Mouse (Mus musculus) erythroblast, embryonic 14.5 days (primary cell): Measurements from ENCODE around the gene Lcmt2. TPM values are rescaled to one million over a fixed set of nuclear protein-coding genes. Genes with fewer than 3 reads are reported as not detected.

ENCODE experiments used
- H3K27me3 ChIP-seq: 2 replicates; pipeline ENCODE4 v1.6.1; 2012; ENCODE audit warnings: inconsistent platforms; ENCODE audit not compliant: control insufficient read depth
- H3K36me3 ChIP-seq: 2 replicates; pipeline ENCODE4 v1.6.1; 2012; ENCODE audit warnings: mild to moderate bottlenecking, inconsistent platforms; ENCODE audit not compliant: control insufficient read depth
- H3K4me1 ChIP-seq: 2 replicates; pipeline ENCODE4 v1.6.1; 2012; ENCODE audit warnings: inconsistent platforms; ENCODE audit not compliant: control insufficient read depth
- H3K4me3 ChIP-seq: replicated peaks from 2 replicates; pipeline ENCODE3; 2012; ENCODE audit warnings: moderate library complexity, mild to moderate bottlenecking, inconsistent platforms
- H3K9me3 ChIP-seq: 2 replicates; pipeline ENCODE4 v1.6.1; 2012; ENCODE audit warnings: low read length, inconsistent platforms, mixed read lengths; ENCODE audit not compliant: control insufficient read depth
- GATA1 ChIP-seq: IDR thresholded peaks from 2 replicates; pipeline ENCODE4 v1.6.1; 2012; ENCODE audit warnings: low read length, inconsistent platforms, mixed read lengths
- TAL1 ChIP-seq: IDR thresholded peaks from 3 replicates; pipeline ENCODE4 v1.6.1; 2012; ENCODE audit warnings: low read length, inconsistent platforms, mixed read lengths
- polyA plus RNA-seq: library from polyadenylated mRNA; stranded (reverse); fragments of >175 nt; gene quantifications from 2 replicates; pipeline ENCODE4 v1.2.3, GENCODE M21; 2012

Gene Lcmt2
- 0.27 and 0.32 TPM in 2 replicates for polyA plus RNA-seq

DNA sequence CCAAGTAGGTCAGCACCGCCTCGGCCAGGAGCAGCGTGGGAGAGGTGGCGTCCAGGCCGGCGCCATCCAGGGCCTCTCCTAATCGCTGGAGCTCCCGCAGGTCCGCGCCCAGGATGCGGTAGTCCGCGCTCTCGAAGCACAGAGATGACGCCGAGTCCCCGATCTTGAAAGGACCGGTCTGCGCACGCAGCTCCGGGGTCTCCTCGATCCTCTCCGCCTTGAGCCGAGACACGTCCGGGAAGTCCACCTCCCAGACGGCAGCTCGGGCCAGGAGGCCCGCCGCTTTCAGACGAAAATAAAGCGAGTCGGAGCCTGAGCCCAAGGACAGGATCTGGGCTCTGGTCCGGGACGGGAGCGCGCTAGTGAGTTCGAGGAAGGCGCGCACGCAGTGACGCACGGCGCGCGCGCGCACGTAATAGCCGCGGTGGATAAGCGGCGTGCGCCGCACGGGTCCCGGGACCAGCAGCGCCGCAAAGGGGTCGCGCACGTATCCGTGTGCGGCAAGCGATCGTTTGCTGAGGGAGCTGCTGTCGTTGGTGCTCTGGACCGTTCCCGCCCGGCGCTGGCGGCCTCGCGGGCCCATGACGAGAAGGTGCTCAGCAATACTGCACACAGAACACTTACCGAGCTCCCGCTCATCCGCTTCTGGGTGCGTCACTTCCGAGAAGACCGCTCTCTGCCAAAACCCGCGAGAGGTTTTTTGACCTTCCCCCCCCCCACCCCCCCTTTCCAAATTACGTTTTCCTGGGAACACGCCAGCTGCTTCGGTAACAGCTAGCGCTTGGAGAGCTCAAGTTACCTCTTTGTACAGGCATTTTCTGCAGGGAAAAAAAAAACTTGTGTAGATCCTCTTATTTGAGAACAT lies at the start of gene Lcmt2, which contains the start of gene Adal:
Lcmt2 (minus strand) TSS at position 636 of the 865 bp plus-strand sequence.
Adal (plus strand) TSS at position 411 of the 865 bp plus-strand sequence.
- H3K36me3 ChIP-seq: peaks cover 45% of the 10 kb centered on the region
- no peak for TF ChIP-seq GATA1
- TF ChIP-seq TAL1: no peak
- peaks cover under 1% of the 10 kb centered on the region; the same call in 1 of the 2 replicates for H3K9me3 ChIP-seq
- peaks cover 40% of the 10 kb centered on the region for H3K4me1 ChIP-seq
- peak within 1 kb of the TSS; percentile 100 for H3K4me3 ChIP-seq
- no peaks in the 10 kb centered on the region for H3K27me3 ChIP-seq

DNA sequence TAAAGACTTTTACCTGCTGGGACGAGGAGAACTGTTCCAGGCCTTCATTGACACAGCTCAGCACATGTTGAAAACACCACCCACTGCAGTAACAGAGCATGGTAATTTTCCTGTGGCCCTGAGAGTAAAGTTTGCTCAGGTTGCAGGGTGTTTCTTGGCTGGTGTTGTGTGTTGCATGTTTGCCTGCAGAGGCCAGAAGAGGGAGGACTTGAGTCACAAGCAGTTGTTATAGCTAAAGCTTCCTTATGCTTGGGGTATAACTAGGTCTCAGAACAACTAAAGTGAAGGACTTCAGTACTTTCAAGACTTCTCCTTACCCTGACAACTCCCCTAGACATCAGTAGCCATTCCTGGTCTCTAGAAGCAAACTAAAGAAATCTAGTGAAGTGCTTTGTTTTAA lies 48.1 kb upstream of the Lcmt2 start:
- no peaks in the 10 kb centered on the region for H3K4me1 ChIP-seq
- TF ChIP-seq TAL1: no peak
- no peak for TF ChIP-seq GATA1
- H3K9me3 ChIP-seq: no peaks in the 10 kb centered on the region
- H3K36me3 ChIP-seq: peaks cover 99% of the 10 kb centered on the region
- no peaks in the 10 kb centered on the region for H3K27me3 ChIP-seq
- no peak overlapping the region for H3K4me3 ChIP-seq

DNA sequence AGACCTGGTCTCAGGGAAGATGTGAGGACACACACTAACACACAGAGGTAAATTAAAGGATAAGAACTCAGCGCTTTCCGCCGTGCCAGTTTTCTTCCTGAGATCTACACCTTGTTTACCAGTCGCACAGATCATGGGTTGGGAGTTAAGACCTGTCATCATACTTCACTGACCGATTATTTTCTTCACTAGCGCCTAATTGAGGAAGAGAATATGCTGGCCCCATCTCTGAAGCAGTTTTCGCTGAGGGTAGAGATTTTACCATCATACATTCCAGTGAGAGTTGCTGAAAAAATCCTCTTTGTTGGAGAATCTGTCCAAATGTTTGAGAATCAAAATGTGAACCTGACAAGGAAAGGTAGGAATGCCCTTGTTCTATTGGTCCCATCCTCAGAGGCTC lies 43.7 kb upstream of the Lcmt2 start:
- Histone ChIP-seq H3K36me3 (peaks cover 96% of the 10 kb centered on the region), H3K27me3 (no peaks in the 10 kb centered on the region), H3K9me3 (no peaks in the 10 kb centered on the region), H3K4me1 (no peaks in the 10 kb centered on the region), H3K4me3 (no peak overlapping the region)
- TF ChIP-seq TAL1: no peak
- no peak for TF ChIP-seq GATA1

DNA sequence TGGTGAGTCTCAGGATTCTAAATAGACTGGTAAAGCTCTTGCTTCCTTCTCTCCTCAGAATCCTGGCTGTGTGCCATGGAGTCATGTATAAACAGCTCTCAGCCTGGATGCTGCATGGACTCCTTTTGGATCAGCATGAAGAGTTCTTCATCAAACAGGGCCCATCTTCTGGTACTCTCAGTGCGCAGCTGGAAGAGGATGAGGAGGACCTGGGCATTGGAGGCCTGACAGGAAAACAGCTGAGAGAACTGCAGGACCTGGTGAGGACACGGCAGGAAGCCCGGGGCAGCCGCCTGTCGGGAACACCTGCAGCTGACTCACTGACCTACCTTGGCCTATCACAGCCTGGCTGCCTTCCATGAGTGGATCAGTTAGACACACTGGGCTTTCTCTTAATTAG lies 43.0 kb upstream of the Lcmt2 start:
- H3K9me3 ChIP-seq: no peaks in the 10 kb centered on the region
- no peak overlapping the region for H3K4me3 ChIP-seq
- peaks cover 96% of the 10 kb centered on the region for H3K36me3 ChIP-seq
- TF ChIP-seq TAL1 (no peak), GATA1 (no peak)
- H3K4me1 ChIP-seq: no peaks in the 10 kb centered on the region
- no peaks in the 10 kb centered on the region for H3K27me3 ChIP-seq

DNA sequence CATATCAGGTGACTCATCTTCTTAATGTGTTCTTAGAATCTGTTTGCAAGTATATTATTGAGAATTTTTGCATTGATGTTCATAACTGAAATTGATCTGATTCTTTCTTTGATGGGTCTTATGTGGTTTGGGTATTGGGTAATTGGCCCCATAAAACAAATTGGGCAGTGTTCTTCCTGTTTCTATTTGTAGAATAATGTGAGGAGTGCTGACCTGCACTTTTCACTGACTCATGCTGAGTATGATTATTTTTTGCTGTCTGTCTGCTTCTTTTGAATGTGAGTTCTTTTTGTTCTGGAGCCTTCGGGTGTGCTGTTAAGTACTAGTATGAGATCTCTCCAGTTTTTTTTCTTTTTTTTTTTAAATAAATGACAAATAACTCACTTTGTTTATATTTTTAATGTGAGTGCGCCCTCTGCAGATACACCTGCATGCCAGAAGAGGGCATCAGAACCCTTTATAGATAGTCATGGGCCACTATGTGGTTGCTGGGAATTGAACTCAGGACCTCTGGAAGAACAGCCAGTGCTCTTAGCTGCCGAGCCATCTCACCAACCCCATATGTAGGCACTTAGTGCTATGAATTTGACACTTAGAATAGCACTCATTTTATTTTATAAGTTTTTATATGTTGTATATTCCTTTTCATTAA lies 38.5 kb upstream of the Lcmt2 start:
- H3K36me3 ChIP-seq: peaks cover 96% of the 10 kb centered on the region
- TF ChIP-seq GATA1 (no peak), TAL1 (no peak)
- no peaks in the 10 kb centered on the region for H3K4me1 ChIP-seq
- H3K27me3 ChIP-seq: no peaks in the 10 kb centered on the region
- no peak overlapping the region for H3K4me3 ChIP-seq
- H3K9me3 ChIP-seq: no peaks in the 10 kb centered on the region

DNA sequence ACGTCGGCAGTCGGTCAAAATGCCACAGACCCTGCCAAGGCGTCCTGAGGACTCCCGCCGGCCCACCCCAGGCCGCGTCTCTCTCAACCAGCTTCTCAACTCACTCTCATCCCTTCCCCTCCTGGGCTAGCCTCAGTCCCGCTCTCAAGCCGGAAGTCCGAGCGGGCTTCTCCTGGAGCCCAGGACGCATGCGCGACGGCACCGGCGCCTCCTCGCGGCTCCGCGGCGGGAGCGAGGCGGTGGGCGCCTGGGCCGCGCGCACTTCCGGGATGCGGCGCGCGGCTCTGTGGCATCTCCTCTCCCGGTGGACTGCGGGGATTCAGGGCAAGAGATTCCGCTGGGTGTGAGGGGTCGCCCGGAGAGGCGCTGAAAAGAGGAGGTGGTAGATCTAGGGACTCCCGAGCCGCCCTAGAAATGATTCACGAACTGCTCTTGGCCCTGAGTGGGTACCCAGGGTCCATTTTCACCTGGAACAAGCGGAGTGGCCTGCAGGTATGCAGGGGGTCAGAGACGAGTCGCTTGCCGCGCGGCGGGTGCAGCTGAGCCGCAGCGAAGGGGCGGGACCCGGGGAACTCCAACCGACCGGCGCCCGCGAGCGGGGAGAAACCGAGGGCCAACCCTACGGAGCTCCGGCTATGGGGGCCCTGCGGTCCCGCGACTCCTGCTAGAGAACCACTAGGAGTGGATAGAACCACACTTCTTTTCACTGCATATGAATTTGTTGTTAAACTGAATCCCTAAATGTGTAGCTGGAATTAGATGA lies 30.7 kb upstream of the Lcmt2 start, which contains the start of gene Zscan29:
Zscan29 (minus strand) TSS at position 146 of the 763 bp plus-strand sequence.
- H3K9me3 ChIP-seq: no peaks in the 10 kb centered on the region
- H3K4me1 ChIP-seq: peaks cover 35% of the 10 kb centered on the region
- no peaks in the 10 kb centered on the region for H3K27me3 ChIP-seq
- TF ChIP-seq TAL1: no peak
- no peak for TF ChIP-seq GATA1
- peak within 1 kb of the TSS; percentile 85 for H3K4me3 ChIP-seq
- H3K36me3 ChIP-seq: peaks cover 54% of the 10 kb centered on the region

GRCm38 (mm10) chr2:121170481-121170971 lies 30.1 kb upstream of the Lcmt2 start, which contains the start of gene Tubgcp4:
Gene Tubgcp4 (plus strand): TSS chr2:121170654.
- H3K9me3 ChIP-seq: no peaks in the 10 kb centered on the region
- H3K36me3 ChIP-seq: peaks cover 53% of the 10 kb centered on the region

GRCm38 (mm10) chr2:121169902-121170301 lies 29.4 kb upstream of the Lcmt2 start:
- peaks cover 50% of the 10 kb centered on the region for H3K36me3 ChIP-seq
- H3K4me1 ChIP-seq: peaks cover 35% of the 10 kb centered on the region
- no peak for TF ChIP-seq TAL1
- 0 out of 2 replicates have a peak, but pooled peaks have one; percentile 22 for TF ChIP-seq GATA1
- peak overlapping the region; percentile 85 for H3K4me3 ChIP-seq
- H3K9me3 ChIP-seq: no peaks in the 10 kb centered on the region
- no peaks in the 10 kb centered on the region for H3K27me3 ChIP-seq

More at GRCm38 (mm10) chr2:121170481-121170971, 30.1 kb upstream of the Lcmt2 start, which contains the start of gene Tubgcp4:
- Histone ChIP-seq H3K4me1 (peaks cover 35% of the 10 kb centered on the region), H3K27me3 (no peaks in the 10 kb centered on the region), H3K4me3 (peak within 1 kb of the TSS; percentile 85)
- no peak for TF ChIP-seq GATA1
- no peak for TF ChIP-seq TAL1
